Mouse (Mus musculus): ENCODE results near the gene Olfr401.
"Not testable (repeated sequence)": the region's sequence is repeated elsewhere in the genome, so short reads cannot be mapped to it uniquely, and the experiment has no call there.

Gene Olfr401

GRCm38 (mm10) chr11:74113412-74113811 lies at the start of gene Olfr401:
TSS of gene Olfr401 (plus strand) at chr11:74113712.
- DNase-seq (ENCODE audit: low spot score), result no peak

GRCm38 (mm10) chr11:74069655-74070054 lies 43.9 kb upstream of the Olfr401 start, which contains the start of gene Zfp616:
TSS of gene Zfp616 (plus strand) at chr11:74069955.
- DNase-seq (ENCODE audit: low spot score), result no peak

GRCm38 (mm10) chr11:74100724-74101123 lies 12.8 kb upstream of the Olfr401 start:
- no peak for DNase-seq (ENCODE audit: low spot score)

GRCm38 (mm10) chr11:74101507-74101906 lies 12.0 kb upstream of the Olfr401 start:
- DNase-seq (ENCODE audit: low spot score), result no peak

GRCm38 (mm10) chr11:74105066-74105465 lies 8.4 kb upstream of the Olfr401 start:
- no peak for DNase-seq (ENCODE audit: low spot score)

GRCm38 (mm10) chr11:74140001-74140400 lies 26.5 kb downstream of the Olfr401 start:
- not testable (repeated sequence) for DNase-seq (ENCODE audit: low spot score)

GRCm38 (mm10) chr11:74145866-74146265 lies 32.4 kb downstream of the Olfr401 start:
- no peak for DNase-seq (ENCODE audit: low spot score)

GRCm38 (mm10) chr11:74153229-74153628 lies 39.7 kb downstream of the Olfr401 start, which contains the start of gene Olfr402:
TSS of gene Olfr402 (plus strand) at chr11:74153529.
- no peak for DNase-seq (ENCODE audit: low spot score)

- DNase-seq (ENCODE audit: low spot score), result no peak
These were observed 55.3 kb downstream of the Olfr401 start for GRCm38 (mm10) chr11:74168771-74169170.

Data from testis, postnatal 14 days (tissue).